Mouse (Mus musculus) heart, postnatal 0 days (tissue): ENCODE measurements around the gene Gm20605.

ENCODE experiments used
- CTCF ChIP-seq: IDR thresholded peaks from 2 replicates; pipeline ENCODE4 v1.5.1; 2016; ENCODE audit warnings: antibody characterized with exemption, control low read depth, low read depth
- EP300 ChIP-seq: IDR thresholded peaks from 2 replicates; pipeline ENCODE4 v1.6.1; 2016; ENCODE audit warnings: antibody characterized with exemption, low read depth

- no peak for TF ChIP-seq CTCF
- no peak for TF ChIP-seq EP300
Observed at GRCm38 (mm10) chr5:137583670-137584169, 45.3 kb upstream of the Gm20605 start.
